ENCODE assay signal across 10 mouse cellular contexts in genomic region chr9:43238167-43238566, GRCm38 (mm10). TPM values are rescaled to one million over a fixed set of nuclear protein-coding genes. Genes with fewer than 3 reads are reported as not detected.
DNase-seq lines count a peak whose midpoint lies in the region; ATAC-seq and TF ChIP-seq lines count a peak whose summit lies in the region.
"Had no signal": no experiment of that assay in that cellular context is flagged by ENCODE, and none has a peak within 500 bp of the region (broad histone marks: within the 10 kb centered on the region; RNA-seq: fewer than 3 reads in every experiment).

No protein-coding gene starts in this region.

- no peak overlapping the region for H3K9ac ChIP-seq in midbrain, embryonic 11.5 days (ENCODE audit: low read length)
- no peak overlapping the region for H3K9ac ChIP-seq in midbrain, embryonic 14.5 days (replicated peaks; ENCODE audit: low read length)
- peak overlapping the region; percentile 88 for H3K9ac ChIP-seq in intestine, embryonic 16.5 days (ENCODE audit: low read depth, low read length)

- no peaks in the 10 kb centered on the region for H3K9me3 ChIP-seq in heart, embryonic 10.5 days
- H3K9me3 ChIP-seq in midbrain, embryonic 11.5 days (ENCODE audit: control insufficient read depth, low read length): no peaks in the 10 kb centered on the region
- H3K9me3 ChIP-seq in midbrain, embryonic 14.5 days (ENCODE audit: control insufficient read depth, low read length): no peaks in the 10 kb centered on the region
- no peaks in the 10 kb centered on the region for H3K9me3 ChIP-seq in intestine, embryonic 16.5 days (ENCODE audit: control insufficient read depth, low read length)

- 0 out of 2 replicates have a peak, but pooled peaks cover 2% of the 10 kb centered on the region for H3K36me3 ChIP-seq in heart, embryonic 10.5 days
- no peaks in the 10 kb centered on the region for H3K36me3 ChIP-seq in midbrain, embryonic 11.5 days (ENCODE audit: control insufficient read depth, insufficient read depth, low read length)
- no peaks in the 10 kb centered on the region for H3K36me3 ChIP-seq in midbrain, embryonic 14.5 days (ENCODE audit: control insufficient read depth, insufficient read depth, low read length)
- no peaks in the 10 kb centered on the region for H3K36me3 ChIP-seq in intestine, embryonic 16.5 days (ENCODE audit: control insufficient read depth, insufficient read depth, low read length)
- no peaks in the 10 kb centered on the region; the same call in 1 of the 2 replicates for H3K36me3 ChIP-seq in small intestine, adult 2 months (ENCODE audit: control insufficient read depth, insufficient read depth, low read length)

- H3K4me1 ChIP-seq in heart, embryonic 10.5 days: peaks cover 85% of the 10 kb centered on the region
- peaks cover 5% of the 10 kb centered on the region; the same call in 1 of the 2 replicates for H3K4me1 ChIP-seq in midbrain, embryonic 11.5 days (ENCODE audit: control insufficient read depth, insufficient read depth, low read length)
- peaks cover 12% of the 10 kb centered on the region; the same call in 1 of the 2 replicates for H3K4me1 ChIP-seq in midbrain, embryonic 14.5 days (ENCODE audit: control insufficient read depth, insufficient read depth, low read length)
- H3K4me1 ChIP-seq in intestine, embryonic 16.5 days (ENCODE audit: control insufficient read depth, insufficient read depth, low read length): peaks cover 51% of the 10 kb centered on the region
- H3K4me1 ChIP-seq in small intestine, adult 2 months (ENCODE audit: control insufficient read depth, insufficient read depth, insufficient read length, low read length): peaks cover 11% of the 10 kb centered on the region; the same call in 1 of the 2 replicates

- no peak for TF ChIP-seq CTCF in small intestine, adult 2 months (IDR thresholded peaks at IDR 0.05; ENCODE audit: extremely low read depth, insufficient read length, insufficient replicate concordance, low read depth, low read length)

- no peak for TF ChIP-seq POLR2A in small intestine, adult 2 months (IDR thresholded peaks at IDR 0.05; ENCODE audit: low read depth, low read length)

- peak overlapping the region; percentile 80; the same call in 1 of the 2 replicates for H3K4me2 ChIP-seq in midbrain, embryonic 11.5 days
- no peak overlapping the region for H3K4me2 ChIP-seq in midbrain, embryonic 14.5 days (ENCODE audit: low read length)
- H3K4me2 ChIP-seq in intestine, embryonic 16.5 days (ENCODE audit: low read depth, low read length): peak overlapping the region; percentile 72

- 46% methylated on average over 2 of the region's 2 CpGs for WGBS in heart, embryonic 10.5 days
- WGBS in midbrain, embryonic 11.5 days: 42% methylated on average over 2 of the region's 2 CpGs
- 64% methylated on average over 2 of the region's 2 CpGs for WGBS in midbrain, embryonic 14.5 days
- WGBS in intestine, embryonic 16.5 days: 33% methylated on average over 2 of the region's 2 CpGs
- WGBS in small intestine, adult 2 months: 61% methylated on average over 2 of the region's 2 CpGs

- peak overlapping the region; percentile 95 for H3K4me3 ChIP-seq in heart, embryonic 10.5 days
- H3K4me3 ChIP-seq in midbrain, embryonic 11.5 days (ENCODE audit: low read depth, low read length): peak overlapping the region; percentile 60
- H3K4me3 ChIP-seq in midbrain, embryonic 14.5 days (replicated peaks; ENCODE audit: low read depth, low read length): no peak overlapping the region
- H3K4me3 ChIP-seq in intestine, embryonic 16.5 days (ENCODE audit: low read length): peak overlapping the region; percentile 79
- peak overlapping the region; percentile 82 for H3K4me3 ChIP-seq in small intestine, adult 2 months (ENCODE audit: low read depth, low read length)

- DNase-seq in heart, embryonic 10.5 days (ENCODE audit: low spot score): no peak
- no peak for DNase-seq in heart, postnatal 14 days
- DNase-seq in midbrain, embryonic 11.5 days (ENCODE audit: low spot score, missing footprints): no peak
- no peak for DNase-seq in midbrain, embryonic 14.5 days
- DNase-seq in adrenal gland, adult 8-10 months: no peak
- DNase-seq in cerebellum, postnatal 25 days: no peak
- DNase-seq: layer of hippocampus, adult 9-11 months had no signal

- H3K27me3 ChIP-seq in heart, embryonic 10.5 days (ENCODE audit: insufficient read depth, poor library complexity, severe bottlenecking): no peaks in the 10 kb centered on the region
- H3K27me3 ChIP-seq in midbrain, embryonic 11.5 days (ENCODE audit: control insufficient read depth, insufficient read depth, low read length): peaks cover 24% of the 10 kb centered on the region
- peaks cover 35% of the 10 kb centered on the region for H3K27me3 ChIP-seq in midbrain, embryonic 14.5 days (ENCODE audit: control insufficient read depth, insufficient read depth, low read length)
- H3K27me3 ChIP-seq in intestine, embryonic 16.5 days (replicated peaks; ENCODE audit: control insufficient read depth, insufficient read depth, low read length): no peaks in the 10 kb centered on the region
- no peaks in the 10 kb centered on the region for H3K27me3 ChIP-seq in small intestine, adult 2 months (ENCODE audit: control insufficient read depth, insufficient read depth, low read length)

- peak overlapping the region; percentile 95 for H3K27ac ChIP-seq in heart, embryonic 10.5 days
- no peak overlapping the region for H3K27ac ChIP-seq in midbrain, embryonic 11.5 days (ENCODE audit: low read depth, low read length)
- no peak overlapping the region for H3K27ac ChIP-seq in midbrain, embryonic 14.5 days (replicated peaks; ENCODE audit: low read depth, low read length)
- H3K27ac ChIP-seq in intestine, embryonic 16.5 days (ENCODE audit: low read length): peak overlapping the region; percentile 93
- H3K27ac ChIP-seq in small intestine, adult 2 months (ENCODE audit: insufficient read depth, low read depth, low read length): peak overlapping the region; percentile 62

- no peak for ATAC-seq in midbrain, embryonic 11.5 days (ENCODE audit: low FRiP score)
- ATAC-seq in midbrain, embryonic 14.5 days (ENCODE audit: low FRiP score, low TSS enrichment): no peak
- ATAC-seq in intestine, embryonic 16.5 days: no peak

- intact Hi-C loops in heart, postnatal 14 days (cut with DNase I): no loop called here

RNA-seq across cellular contexts. Expression of gene Oaf, which starts 1.5 kb away (rescaled TPM):
- polyA plus RNA-seq in heart, embryonic 10.5 days (2016; fragmentation: Nextera tagmentation; extraction: Ambion mirVana): 31.1 and 39.8 TPM in 2 replicates
- total RNA-seq in heart, postnatal 14 days (2021): 10 to 100 TPM; 13.0 to 14.9 TPM
- polyA plus RNA-seq in midbrain, embryonic 11.5 days (2014; fragmentation: Nextera tagmentation; extraction: Ambion mirVana): 26.4 and 28.6 TPM in 2 replicates
- polyA plus RNA-seq in midbrain, embryonic 14.5 days (2014; fragmentation: Nextera tagmentation; extraction: Ambion mirVana): 2.3 and 7.9 TPM in 2 replicates
- polyA plus RNA-seq in intestine, embryonic 16.5 days (2015; fragmentation: Nextera tagmentation; extraction: Ambion mirVana): 11.8 and 44.1 TPM in 2 replicates
- 21.4 and 35.7 TPM in 2 replicates for polyA plus RNA-seq in small intestine, adult 2 months (2012; rRNA removed)
- 10 to 100 TPM; 10.6 to 40.4 (median 26.8) TPM for total RNA-seq in adrenal gland, adult 8-10 months (2022)

RNA-seq across cellular contexts. Expression of gene Pou2f3, which starts 28.0 kb away (rescaled TPM):
- 0.10 TPM in 1 of 2 replicates, not detected in the other for polyA plus RNA-seq in heart, embryonic 10.5 days (2016; fragmentation: Nextera tagmentation; extraction: Ambion mirVana)
- not detected for total RNA-seq in heart, postnatal 14 days (2021)
- not detected in 2 replicates for polyA plus RNA-seq in midbrain, embryonic 11.5 days (2014; fragmentation: Nextera tagmentation; extraction: Ambion mirVana)
- 0.08 TPM in 1 of 2 replicates, not detected in the other for polyA plus RNA-seq in midbrain, embryonic 14.5 days (2014; fragmentation: Nextera tagmentation; extraction: Ambion mirVana)
- 0.24 and 0.34 TPM in 2 replicates for polyA plus RNA-seq in intestine, embryonic 16.5 days (2015; fragmentation: Nextera tagmentation; extraction: Ambion mirVana)
- polyA plus RNA-seq in small intestine, adult 2 months (2012; rRNA removed): 0.55 and 1.2 TPM in 2 replicates
- total RNA-seq in adrenal gland, adult 8-10 months (2022): under 1 TPM in 1 of 4 experiments, not detected in 3; 0.22 TPM
- total RNA-seq: adrenal gland, postnatal 10 days had no signal

Comparison
In these comparisons a context has a peak if more than half of its experiments do, and no peak if none do; other contexts are left out.
1. H3K27ac ChIP-seq: peak in heart, embryonic 10.5 days (single experiment), intestine, embryonic 16.5 days (single experiment) and small intestine, adult 2 months (single experiment); none in midbrain, embryonic 11.5 days (single experiment) and midbrain, embryonic 14.5 days (single experiment).